8 mouse cellular contexts compared by ENCODE assay signal in the genomic region with DNA sequence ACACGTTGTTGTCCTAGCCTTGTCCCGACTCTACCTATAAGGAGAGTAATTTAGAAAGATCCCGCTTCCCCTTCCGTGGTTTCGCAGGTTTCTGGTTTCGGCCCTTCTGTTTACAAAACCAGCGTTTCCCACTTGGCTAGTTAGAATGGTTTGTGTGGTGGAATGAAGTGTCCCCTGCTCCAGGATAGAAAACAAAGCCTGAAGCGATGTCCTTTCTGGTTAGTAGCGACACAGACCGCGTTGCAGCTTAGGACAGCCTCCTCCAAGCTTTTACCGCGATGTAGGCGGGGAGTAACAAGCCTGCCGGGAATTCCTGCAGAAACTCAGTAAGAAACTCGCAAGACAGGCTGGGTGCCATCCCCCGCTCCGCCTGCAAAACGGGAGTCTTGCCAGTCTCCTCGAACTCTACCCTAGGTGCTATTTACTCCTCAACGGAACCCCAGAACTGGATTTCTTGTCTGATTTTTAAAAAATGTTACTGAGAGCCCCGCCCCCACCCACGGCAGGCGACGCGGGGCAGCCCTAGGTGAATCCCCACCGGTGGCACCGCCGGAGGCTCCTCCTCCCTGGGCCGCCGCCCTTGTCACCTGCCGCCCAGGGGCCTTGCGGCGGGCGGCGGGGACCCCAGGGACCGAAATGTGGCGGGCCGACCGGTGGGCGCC. TPM values are rescaled to one million over a fixed set of nuclear protein-coding genes. Genes with fewer than 3 reads are reported as not detected.
DNase-seq lines count a peak whose midpoint lies in the region; ATAC-seq lines count a peak whose summit lies in the region.

A gene (plus strand): TSS at position 382 of the 662 bp plus-strand sequence.

- H3K9me3 ChIP-seq in forebrain, embryonic 16.5 days (ENCODE audit: control insufficient read depth, low read length): no peaks in the 10 kb centered on the region
- no peaks in the 10 kb centered on the region for H3K9me3 ChIP-seq in limb, embryonic 10.5 days (replicated peaks)
- no peaks in the 10 kb centered on the region for H3K9me3 ChIP-seq in midbrain, embryonic 12.5 days

- peak within 1 kb of the TSS; percentile 50 for H3K9ac ChIP-seq in forebrain, embryonic 16.5 days (replicated peaks; ENCODE audit: low read depth, low read length)
- H3K9ac ChIP-seq in midbrain, embryonic 12.5 days (replicated peaks): peak within 1 kb of the TSS; percentile 45

- no peak within 1 kb of the TSS for H3K27ac ChIP-seq in forebrain, embryonic 16.5 days (ENCODE audit: low read length)
- H3K27ac ChIP-seq in limb, embryonic 10.5 days: peak within 1 kb of the TSS; percentile 50
- H3K27ac ChIP-seq in midbrain, embryonic 12.5 days (replicated peaks): no peak within 1 kb of the TSS

- intact Hi-C loops in gastrocnemius, postnatal 36 days (cut with DNase I): no loop called here

- peak; percentile 23 for ATAC-seq in activated CD4-positive, CD25-positive, alpha-beta regulatory T cell, adult 4 months
- ATAC-seq in forebrain, embryonic 16.5 days: no peak
- peak; percentile 60 for ATAC-seq in inflammation-experienced regulatory T-cells, adult 6 months
- no peak for ATAC-seq in midbrain, embryonic 12.5 days (ENCODE audit: low FRiP score, low read depth)

- H3K27me3 ChIP-seq in forebrain, embryonic 16.5 days (replicated peaks; ENCODE audit: control insufficient read depth, insufficient read depth, low read length): peaks cover 29% of the 10 kb centered on the region
- peaks cover 73% of the 10 kb centered on the region for H3K27me3 ChIP-seq in limb, embryonic 10.5 days (ENCODE audit: low read depth, poor library complexity, severe bottlenecking)
- peaks cover 69% of the 10 kb centered on the region for H3K27me3 ChIP-seq in midbrain, embryonic 12.5 days

- peak; percentile 59 for DNase-seq in CD4-positive, CD25-positive, alpha-beta regulatory T cell, adult 2 months (ENCODE audit: low read depth, low spot score)
- DNase-seq in limb, embryonic 10.5 days (ENCODE audit: low spot score): peak; percentile 58
- DNase-seq in spleen, postnatal 10 days (ENCODE audit: low spot score in 2 of 2): peak; percentile 20 to 57
- DNase-seq in gastrocnemius, postnatal 36 days: no peak

- H3K36me3 ChIP-seq in forebrain, embryonic 16.5 days (ENCODE audit: control insufficient read depth, insufficient read depth): no peaks in the 10 kb centered on the region
- H3K36me3 ChIP-seq in limb, embryonic 10.5 days: no peaks in the 10 kb centered on the region
- no peaks in the 10 kb centered on the region for H3K36me3 ChIP-seq in midbrain, embryonic 12.5 days

- H3K4me3 ChIP-seq in forebrain, embryonic 16.5 days (replicated peaks; ENCODE audit: low read length): peak within 1 kb of the TSS; percentile 51
- H3K4me3 ChIP-seq in limb, embryonic 10.5 days: peak within 1 kb of the TSS; percentile 72
- peak within 1 kb of the TSS; percentile 50 for H3K4me3 ChIP-seq in midbrain, embryonic 12.5 days

- H3K4me1 ChIP-seq in forebrain, embryonic 16.5 days (replicated peaks; ENCODE audit: control insufficient read depth, insufficient read depth, low read length): peaks cover 10% of the 10 kb centered on the region
- peaks cover 13% of the 10 kb centered on the region for H3K4me1 ChIP-seq in limb, embryonic 10.5 days
- H3K4me1 ChIP-seq in midbrain, embryonic 12.5 days: peaks cover 14% of the 10 kb centered on the region; the same call in 1 of the 2 replicates

- H3K4me2 ChIP-seq in forebrain, embryonic 16.5 days (ENCODE audit: low read length): peak within 1 kb of the TSS; percentile 98
- peak within 1 kb of the TSS; percentile 84 for H3K4me2 ChIP-seq in midbrain, embryonic 12.5 days (replicated peaks)

- under 1% methylated on average over 41 of the region's 41 CpGs for WGBS in forebrain, embryonic 16.5 days
- WGBS in limb, embryonic 10.5 days: under 1% methylated on average over 41 of the region's 41 CpGs
- WGBS in midbrain, embryonic 12.5 days: under 1% methylated on average over 41 of the region's 41 CpGs

RNA-seq across cellular contexts. Expression of the gene that starts here (rescaled TPM):
- polyA plus RNA-seq in activated CD4-positive, CD25-positive, alpha-beta regulatory T cell, adult 4 months (2017; shearing (Covaris generic)): under 1 TPM in 1 of 2 experiments, not detected in 1; 0.08 TPM
- polyA plus RNA-seq in forebrain, embryonic 16.5 days (2015; fragmentation: Nextera tagmentation; extraction: Ambion mirVana): 0.16 and 0.18 TPM in 2 replicates
- polyA plus RNA-seq in inflammation-experienced regulatory T-cells, adult 6 months (2017; shearing (Covaris generic)): not detected
- polyA plus RNA-seq in limb, embryonic 10.5 days (2016; fragmentation: Nextera tagmentation; extraction: Ambion mirVana): 0.43 and 0.59 TPM in 2 replicates
- 0.24 and 0.43 TPM in 2 replicates for polyA plus RNA-seq in midbrain, embryonic 12.5 days (2016; fragmentation: Nextera tagmentation; extraction: Ambion mirVana)
- under 1 TPM; 0.23 to 0.35 TPM for total RNA-seq in gastrocnemius, postnatal 36 days (2021)

Comparison
In these comparisons a context has a peak if more than half of its experiments do, and no peak if none do; other contexts are left out.
1. Peak in ATAC-seq in activated CD4-positive, CD25-positive, alpha-beta regulatory T cell, adult 4 months; RNA of the gene not detected or under 1 TPM.
2. Peak in ATAC-seq in inflammation-experienced regulatory T-cells, adult 6 months; RNA of the gene not detected or under 1 TPM.
3. Peak in DNase-seq, H3K4me3 ChIP-seq and H3K27ac ChIP-seq in limb, embryonic 10.5 days; RNA of the gene not detected or under 1 TPM.
4. DNase-seq: peak in CD4-positive, CD25-positive, alpha-beta regulatory T cell, adult 2 months (single experiment) and spleen, postnatal 10 days (2 of 2); none in gastrocnemius, postnatal 36 days (0 of 2).
5. Peak in every context shown above with its lines, with median percentiles within 50 percentile points of each other: H3K4me3 ChIP-seq.